Mouse (Mus musculus) E14TG2a.4 (cell line): ENCODE measurements around the gene Actg2.

Experiments
- CTCF ChIP-seq: conservative IDR thresholded peaks from 2 replicates; pipeline ENCODE4 v1.5.1; 2014; ENCODE audit warnings: low read length
- POU5F1 ChIP-seq: IDR thresholded peaks from 2 replicates; pipeline ENCODE4 v1.6.1; 2014; ENCODE audit warnings: low read length, borderline replicate concordance

DNA sequence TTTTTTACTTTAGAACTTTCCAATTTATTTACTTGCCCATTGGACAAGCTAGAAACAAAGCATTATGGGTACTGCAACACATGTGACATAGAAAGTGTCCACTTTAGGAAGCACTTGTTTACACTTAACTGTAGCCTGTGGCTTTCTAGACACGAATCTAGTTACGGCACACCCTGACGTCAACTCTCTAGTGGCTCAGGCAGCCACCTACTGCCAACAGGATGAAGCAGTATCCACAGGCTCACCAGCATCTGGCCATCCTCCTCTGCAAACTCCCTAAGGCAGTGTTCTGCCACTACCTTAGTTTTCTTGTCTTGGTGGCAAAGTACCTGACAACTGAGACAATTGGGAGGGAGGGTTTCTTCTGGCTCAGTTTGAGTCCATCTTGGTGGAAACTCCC lies 32.7 kb downstream of the Actg2 start:
- TF ChIP-seq CTCF: no peak
- TF ChIP-seq POU5F1: no peak
